Mouse (Mus musculus) myocyte (in vitro differentiated cells): ENCODE data around the gene Phospho2.

Source experiments
- CEBPB ChIP-seq: IDR thresholded peaks from 2 replicates; pipeline ENCODE4 v1.6.1; 2011; ENCODE audit warnings: mild to moderate bottlenecking, moderate library complexity; ENCODE audit not compliant: poor library complexity, insufficient read depth, severe bottlenecking
- E2F4 ChIP-seq: IDR thresholded peaks from one replicate; pipeline ENCODE4 v1.6.1; 2011; ENCODE audit warnings: mild to moderate bottlenecking, control low read depth, moderate library complexity; ENCODE audit not compliant: insufficient read depth
- MAX ChIP-seq: IDR thresholded peaks from one replicate; pipeline ENCODE4 v1.6.1; 2011; ENCODE audit warnings: low read depth, mild to moderate bottlenecking, control low read depth
- POLR2A ChIP-seq: IDR thresholded peaks from one replicate; pipeline ENCODE4 v1.6.1; 2011; ENCODE audit warnings: low read depth, mild to moderate bottlenecking, control low read depth, moderate library complexity; ENCODE audit not compliant: insufficient read length
- POLR2AphosphoS2 ChIP-seq: IDR thresholded peaks from one replicate; pipeline ENCODE4 v1.6.1; 2011; ENCODE audit warnings: low read depth, control low read depth; ENCODE audit not compliant: insufficient read length
- REST ChIP-seq: IDR thresholded peaks from one replicate; pipeline ENCODE4 v1.6.1; 2011; ENCODE audit warnings: mild to moderate bottlenecking, control low read depth, moderate library complexity; ENCODE audit not compliant: insufficient read depth, insufficient read length
- SRF ChIP-seq: IDR thresholded peaks from one replicate; pipeline ENCODE4 v1.6.1; 2011; ENCODE audit warnings: low read depth; ENCODE audit not compliant: control insufficient read depth, insufficient read length
- TCF12 ChIP-seq: IDR thresholded peaks from one replicate; pipeline ENCODE4 v1.6.1; 2011; ENCODE audit warnings: mild to moderate bottlenecking, control low read depth; ENCODE audit not compliant: poor library complexity, insufficient read depth, severe bottlenecking
- TCF3 ChIP-seq: IDR thresholded peaks from one replicate; pipeline ENCODE4 v1.6.1; 2011; ENCODE audit warnings: low read depth, control low read depth; ENCODE audit not compliant: insufficient read length
- USF1 ChIP-seq: IDR thresholded peaks from one replicate; pipeline ENCODE4 v1.6.1; 2011; ENCODE audit warnings: low read depth, mild to moderate bottlenecking, control low read depth, moderate library complexity

GRCm38 (mm10) chr2:69828031-69828430 lies 38.6 kb downstream of the Phospho2 start:
- no peak for TF ChIP-seq CEBPB
- TF ChIP-seq MAX = no peak
- TF ChIP-seq POLR2A = no peak
- no peak for TF ChIP-seq USF1
- no peak for TF ChIP-seq TCF3
- no peak for TF ChIP-seq POLR2AphosphoS2
- no peak for TF ChIP-seq E2F4
- no peak for TF ChIP-seq TCF12
- TF ChIP-seq REST = no peak
- no peak for TF ChIP-seq SRF
